Mouse (Mus musculus) pancreas, adult 10 weeks (tissue): ENCODE results near the gene Cdkn1c. TPM values are rescaled to one million over a fixed set of nuclear protein-coding genes. Genes with fewer than 3 reads are reported as not detected.

Source experiments
- polyA plus RNA-seq: library from polyadenylated mRNA; stranded (reverse); fragments of 350-450 nt; fragmentation: Illumina TruSeq; extraction: RNeasy Lipid Tissue Mini Kit (QIAGEN cat#74804); gene quantifications from one replicate; pipeline ENCODE4 v1.2.3, GENCODE M21; 2015; ENCODE audit warnings: low read depth, low replicate concordance; ENCODE audit not compliant: insufficient read depth

The Cdkn1c gene
- polyA plus RNA-seq: 4.6 TPM

DNA sequence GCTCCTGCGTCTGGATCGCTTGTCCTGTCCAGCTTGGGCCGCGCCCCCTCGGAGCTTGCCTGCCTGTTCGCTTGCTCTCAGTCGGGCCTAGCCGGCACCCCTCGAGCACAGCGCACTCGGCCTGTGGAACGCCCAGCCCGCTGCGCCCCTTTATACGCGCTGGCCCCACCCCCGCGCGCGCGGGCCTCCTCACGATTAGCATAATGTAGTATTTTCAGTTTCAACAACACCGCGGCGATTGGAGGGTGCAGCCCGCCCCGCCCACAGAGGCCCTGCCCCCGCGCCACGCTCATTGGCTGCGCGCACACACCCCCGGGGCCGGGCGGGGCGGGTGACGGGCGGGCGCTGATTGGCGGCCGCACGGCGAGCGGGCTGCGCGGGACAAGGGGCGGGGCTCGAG is at the start of gene Cdkn1c:
TSS of gene Cdkn1c (minus strand) at position 177 of the 400 bp plus-strand sequence.

DNA sequence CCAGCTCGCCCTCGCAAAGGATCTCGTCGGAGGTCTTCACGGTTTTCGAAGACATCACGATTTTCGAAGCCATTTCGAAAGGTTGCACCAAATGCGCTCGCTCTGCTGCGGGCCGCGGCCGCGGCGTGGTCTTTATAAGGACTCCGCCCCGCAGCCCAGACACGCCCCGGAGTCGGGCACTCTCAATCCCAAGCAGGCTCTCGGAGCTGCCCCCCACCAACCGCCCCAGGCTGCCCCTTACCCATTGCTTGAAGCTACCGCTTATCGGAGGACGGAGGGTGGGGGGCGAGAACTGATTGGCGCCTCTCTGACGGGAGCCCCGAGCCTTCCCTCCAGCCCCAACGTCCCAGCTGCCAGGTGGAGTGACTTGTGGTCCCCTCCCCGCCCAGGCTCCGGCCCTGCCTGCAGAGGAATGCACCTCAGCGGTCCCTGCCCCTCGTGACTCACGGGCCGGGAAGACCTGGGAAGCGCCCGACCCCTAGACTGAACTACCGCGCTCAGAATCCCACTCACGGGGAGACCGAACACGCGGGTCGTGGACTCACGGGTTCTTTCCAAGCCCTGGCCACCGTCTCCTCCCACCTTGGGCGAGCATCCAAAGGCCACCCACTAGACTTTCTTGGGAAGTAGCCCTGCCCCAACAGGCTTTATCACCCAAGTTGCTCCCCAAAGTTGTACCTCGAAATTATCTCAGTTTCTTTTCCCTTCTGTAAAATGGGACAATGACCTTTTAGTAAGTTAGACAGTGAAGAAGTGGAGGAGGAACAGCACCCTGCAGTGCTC is 41.8 kb upstream of the Cdkn1c start, which contains the start of gene Phlda2:
TSS of gene Phlda2 (minus strand) at position 733 of the 783 bp plus-strand sequence.

DNA sequence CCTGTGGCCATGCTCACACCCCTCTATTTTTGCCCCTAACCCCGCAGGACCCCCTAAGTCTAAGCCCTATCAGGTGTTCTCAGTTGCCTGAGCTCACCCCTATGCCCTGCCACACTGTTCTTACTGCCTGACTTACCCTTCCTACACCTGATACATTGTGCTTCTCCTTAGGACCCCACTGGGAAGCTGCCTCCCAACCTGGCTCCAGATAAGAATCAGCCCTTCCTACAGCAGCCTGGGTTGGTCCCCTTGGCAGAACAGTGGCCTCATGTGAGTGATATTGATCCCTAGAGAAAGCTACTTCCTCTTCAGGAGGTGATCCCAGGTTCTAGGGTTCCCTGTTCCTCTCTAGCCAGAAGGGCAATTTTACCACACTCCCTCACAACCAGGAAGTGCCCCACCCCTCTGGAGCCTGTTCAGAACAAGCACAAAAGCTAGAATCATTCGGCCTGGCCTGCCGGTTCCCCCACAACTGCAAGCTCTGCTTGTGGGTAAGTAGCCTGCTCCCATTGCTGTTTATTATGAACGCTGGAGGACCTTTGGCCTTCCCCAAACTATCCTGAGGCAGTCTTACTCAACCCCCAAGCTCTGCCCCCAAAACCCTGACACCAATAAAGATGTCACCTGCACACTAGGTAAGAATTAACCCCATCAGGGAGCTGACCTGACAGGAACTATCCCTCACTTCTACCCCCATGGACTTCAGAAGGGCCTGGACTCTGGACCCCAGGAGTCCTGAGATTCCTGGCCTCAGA is 12.7 kb upstream of the Cdkn1c start, which contains the start of gene Slc22a18:
TSS of gene Slc22a18 (plus strand) at position 390 of the 755 bp plus-strand sequence.

Other genes with a start within 250 kb of the Cdkn1c start
- gene Slc22a18, start 12.7 kb upstream of the Cdkn1c start, polyA plus RNA-seq: 1.2 TPM
- gene Phlda2, start 42.1 kb upstream of the Cdkn1c start, polyA plus RNA-seq: 1.7 TPM
- gene Nap1l4, start 88.1 kb upstream of the Cdkn1c start, polyA plus RNA-seq: 19.0 TPM
- gene Cars, start 139.0 kb upstream of the Cdkn1c start, polyA plus RNA-seq: 83.8 TPM
- gene Tnfrsf26, start 167.7 kb upstream of the Cdkn1c start, polyA plus RNA-seq: 0.94 TPM
- 3.2 TPM for gene Tnfrsf22, start 188.6 kb upstream of the Cdkn1c start, polyA plus RNA-seq
- 1.8 TPM for gene Tnfrsf23, start 224.8 kb upstream of the Cdkn1c start, polyA plus RNA-seq